Mouse (Mus musculus): ENCODE data around the gene Rad23a.

Rad23a gene

DNA sequence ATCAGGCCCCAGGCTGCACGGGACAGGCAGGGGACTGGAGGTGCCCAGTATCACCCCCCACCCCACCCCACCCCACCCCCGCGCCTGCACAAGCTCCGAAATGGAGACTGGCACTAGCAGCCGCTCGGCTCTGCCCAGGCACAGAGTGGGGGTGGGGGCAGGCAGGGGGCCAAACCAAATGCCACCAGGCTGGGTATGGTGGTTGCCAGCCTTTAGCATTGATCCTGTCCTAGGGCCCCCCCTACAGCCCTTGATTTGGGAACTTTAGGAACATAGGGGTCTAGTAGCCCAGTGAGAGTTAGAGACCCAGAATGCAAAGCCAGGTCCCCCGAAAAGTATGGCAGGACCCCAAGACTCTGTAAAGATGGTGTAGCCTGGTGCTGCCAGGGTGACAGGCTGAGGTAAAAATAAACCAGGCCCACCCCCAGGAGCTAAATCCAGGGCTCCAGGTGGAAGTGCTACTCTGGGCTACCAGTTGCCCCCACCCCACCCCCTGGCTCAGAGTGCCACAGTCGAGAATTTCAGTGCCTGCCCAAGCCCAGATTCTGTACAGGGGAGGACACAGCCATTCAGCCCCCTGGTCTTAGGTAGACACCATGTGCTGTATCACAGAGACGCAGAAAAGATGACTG, 50.5 kb downstream of the Rad23a start:
- CTCF ChIA-PET: interaction anchor here in 3 of 4 experiments (0.6 to 1.9 kb wide), 4 partner anchors 19 to 123 kb away, joined by 3 to 6 read pairs (median 3); no protein-coding TSS in a partner anchor

DNA sequence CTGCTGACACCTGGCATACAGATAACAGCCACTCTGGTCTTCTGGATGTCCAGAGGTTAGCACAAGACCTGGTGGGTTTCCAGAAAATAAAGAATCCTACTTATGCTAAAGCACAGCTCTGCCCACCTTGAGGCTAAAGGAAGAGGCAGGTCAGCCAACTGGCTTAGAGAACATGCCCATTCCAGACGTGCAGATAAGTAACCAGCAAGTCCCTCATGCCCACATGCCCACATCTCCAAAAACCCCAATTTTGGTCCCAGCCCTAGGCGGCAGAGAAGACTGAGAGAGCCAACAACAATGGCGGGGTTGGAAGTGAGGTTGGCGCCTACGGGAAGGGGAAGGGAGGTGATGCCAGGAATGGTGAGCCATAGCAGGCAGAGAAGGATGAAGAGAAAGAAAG, 51.1 kb downstream of the Rad23a start:
- ChIA-PET POLR2A (interaction anchor here in 2 of 4 experiments (0.6 to 4.2 kb wide), 6 partner anchors 9 to 740 kb away, joined by 3 to 15 read pairs (median 4); no protein-coding TSS in a partner anchor), CTCF (interaction anchor here (0.6 to 1.9 kb wide), 8 partner anchors 10 to 122 kb away, joined by 3 to 8 read pairs (median 4); no protein-coding TSS in a partner anchor)

More for the DNA sequence above, 50.5 kb downstream of the Rad23a start:
- POLR2A ChIA-PET: interaction anchor here in 2 of 4 experiments (0.6 to 4.2 kb wide), 4 partner anchors 8 to 740 kb away, joined by 3 to 15 read pairs (median 3); no protein-coding TSS in a partner anchor

DNA sequence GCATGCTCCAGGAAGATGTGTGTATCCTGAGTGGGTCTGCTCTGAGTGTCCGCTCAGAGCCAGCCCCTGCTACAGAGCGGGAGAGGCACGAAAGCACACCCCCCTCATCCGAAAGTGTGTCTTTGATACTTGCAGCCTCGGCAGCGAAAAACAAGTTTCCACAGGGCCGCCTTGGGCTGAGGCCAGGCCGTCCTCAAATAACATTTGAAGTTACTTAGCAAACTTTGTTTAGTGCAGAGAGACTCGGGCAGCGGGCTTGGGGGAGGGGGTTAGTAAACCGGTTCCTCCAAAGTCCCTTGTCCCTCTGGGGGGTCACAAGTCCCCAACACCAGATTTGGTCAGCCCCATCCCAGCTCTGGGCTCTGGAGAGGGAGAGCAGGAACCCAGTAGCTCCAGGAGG, 51.6 kb downstream of the Rad23a start:
- ChIA-PET POLR2A (interaction anchor here in 2 of 4 experiments (0.9 to 4.2 kb wide), 10 partner anchors 9 to 190 kb away, joined by 3 to 15 read pairs (median 3); partner anchors contain the start of genes Junb (in 1 of the 2) and Lyl1 (in 1 of the 2)), CTCF (interaction anchor here (0.6 to 1.9 kb wide), 8 partner anchors 10 to 122 kb away, joined by 3 to 8 read pairs (median 4); no protein-coding TSS in a partner anchor)

DNA sequence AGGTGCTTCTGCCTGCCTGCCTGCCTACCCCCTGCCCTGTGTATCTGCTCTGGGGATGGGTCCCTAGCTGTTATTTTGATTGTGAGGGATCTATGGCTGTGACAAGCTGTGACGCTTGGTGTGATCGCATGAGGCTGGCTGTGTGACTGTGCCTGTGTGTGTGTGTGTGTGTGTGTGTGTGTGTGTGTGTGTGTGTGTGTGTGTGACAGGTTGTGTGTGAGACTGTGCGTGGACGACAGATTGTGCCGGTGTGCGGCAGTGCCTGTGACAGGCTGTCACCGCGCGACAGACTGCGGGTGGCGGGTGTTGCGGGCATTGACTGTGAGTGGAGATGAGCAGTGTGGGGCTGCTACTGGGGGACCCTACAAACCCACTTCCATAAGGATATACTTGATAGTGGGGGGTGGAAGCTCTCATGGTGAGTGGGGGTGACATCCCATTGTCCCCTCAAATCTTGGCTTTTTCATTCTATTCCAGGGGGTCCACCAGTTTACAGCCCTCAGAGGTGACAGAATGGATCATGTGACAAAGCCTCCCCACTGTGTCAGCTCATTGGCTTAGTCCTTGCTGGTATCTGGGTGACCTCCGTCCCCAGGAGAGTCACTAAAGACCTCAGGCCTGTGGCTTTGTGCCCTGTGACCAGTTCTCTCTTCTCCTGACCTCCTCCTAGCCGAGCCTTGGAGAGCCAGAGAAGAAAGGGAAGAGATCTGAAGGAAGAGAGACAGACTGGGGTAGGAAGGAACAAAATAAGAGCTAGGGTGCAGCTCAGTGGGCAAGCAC, 52.8 kb downstream of the Rad23a start:
- POLR2A ChIA-PET: interaction anchor here in 3 of 4 experiments (0.6 to 4.2 kb wide), 19 partner anchors 8 to 106 kb away, joined by 3 to 15 read pairs (median 3); partner anchors contain the start of gene Lyl1 (in 1 of the 3)

DNA sequence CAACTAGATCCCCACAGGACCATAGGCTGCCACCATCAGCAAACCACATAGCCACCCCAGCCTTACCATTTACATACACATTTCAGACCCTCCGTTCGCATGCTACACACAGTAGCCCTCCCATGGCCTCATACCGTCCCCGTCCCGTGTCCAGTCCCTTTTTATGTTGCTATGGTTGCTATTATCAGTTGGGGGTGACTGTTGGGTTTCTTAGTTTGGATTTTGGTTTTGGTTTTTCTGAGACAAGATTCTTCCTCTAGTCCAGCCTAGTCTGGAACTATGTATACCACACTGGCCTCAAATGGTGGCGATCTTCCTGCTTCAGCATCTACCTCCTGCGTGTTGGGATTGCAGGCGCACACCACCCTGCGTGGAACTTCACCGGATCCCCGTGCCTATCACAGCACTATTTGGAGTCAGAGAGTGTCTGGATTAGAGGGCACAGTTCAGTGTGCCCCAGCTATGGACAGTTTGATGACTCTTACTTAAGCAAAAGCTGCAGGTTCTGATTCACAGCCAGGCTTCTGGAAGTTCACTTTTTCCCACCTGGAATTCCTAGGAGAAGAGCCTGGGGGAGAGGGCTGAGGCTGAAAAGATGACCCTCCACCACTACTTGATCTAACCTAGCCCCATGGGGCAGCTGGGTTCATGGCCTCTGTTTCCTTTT, 53.5 kb downstream of the Rad23a start:
- POLR2A ChIA-PET: interaction anchor here in 3 of 4 experiments (0.9 to 4.2 kb wide), 13 partner anchors 11 to 107 kb away, joined by 3 to 15 read pairs (median 4); partner anchors contain the start of genes Farsa (in 1 of the 3) and Gcdh (in 1 of the 3)
- CTCF ChIA-PET: interaction anchor here (0.5 to 1.9 kb wide), 12 partner anchors 11 to 116 kb away, joined by 3 to 5 read pairs (median 4); no protein-coding TSS in a partner anchor

More for the DNA sequence above, 52.8 kb downstream of the Rad23a start:
- CTCF ChIA-PET: interaction anchor here (0.5 to 1.9 kb wide), 16 partner anchors 11 to 115 kb away, joined by 3 to 8 read pairs (median 4); no protein-coding TSS in a partner anchor

DNA sequence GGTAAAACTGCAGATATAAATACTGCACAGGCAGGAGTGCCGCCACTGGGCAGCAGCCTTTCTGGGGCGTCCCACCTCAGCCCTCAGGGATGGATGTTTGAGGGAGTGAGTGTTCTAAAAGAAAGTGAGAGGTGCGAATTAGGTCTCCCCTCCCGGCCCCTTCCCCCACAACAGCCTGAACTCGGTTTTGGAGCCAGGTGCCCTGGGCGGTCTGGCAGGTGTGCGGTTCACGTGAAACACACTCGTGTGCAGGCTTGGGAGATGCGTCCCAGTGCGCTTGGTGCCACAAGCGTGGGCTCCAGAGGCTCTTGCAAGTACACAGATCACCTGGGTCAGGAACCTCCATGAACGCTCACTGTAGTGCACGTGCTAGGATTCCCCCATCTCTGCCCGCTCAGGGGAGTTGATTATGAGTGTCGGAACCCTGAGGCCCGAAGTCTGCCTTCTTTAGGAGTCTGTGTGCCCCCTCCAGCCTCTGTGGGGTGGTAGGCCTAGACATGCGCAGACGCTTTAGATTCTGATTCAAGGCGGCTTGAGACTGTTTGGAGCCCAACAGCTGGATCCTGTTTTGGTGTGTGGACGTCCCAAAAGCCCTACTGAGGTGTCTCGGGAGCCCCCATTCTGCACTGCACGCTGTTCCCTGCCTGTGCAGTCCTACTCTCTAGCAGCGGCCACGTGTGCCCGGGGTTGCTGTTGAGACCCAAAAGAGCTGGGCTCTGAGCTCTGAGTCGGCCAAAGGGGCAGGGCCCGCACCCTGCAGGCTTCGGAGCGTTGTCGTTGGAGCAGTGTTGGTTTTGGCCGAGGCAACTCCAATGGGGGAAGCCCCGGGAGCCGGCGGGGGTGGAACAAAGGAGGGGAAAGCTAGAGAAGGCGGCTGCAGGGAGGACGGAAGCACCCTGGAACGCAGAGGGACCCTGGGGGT, 54.4 kb downstream of the Rad23a start:
- ChIA-PET POLR2A (interaction anchor here (0.6 to 4.2 kb wide), 12 partner anchors 11 to 108 kb away, joined by 3 to 15 read pairs (median 4); partner anchors contain the start of genes Farsa (in 1 of the 4) and Gcdh (in 1 of the 4)), CTCF (interaction anchor here in 2 of 4 experiments (0.8 to 1.9 kb wide), 7 partner anchors 13 to 49 kb away, joined by 3 to 5 read pairs (median 4); no protein-coding TSS in a partner anchor)

DNA sequence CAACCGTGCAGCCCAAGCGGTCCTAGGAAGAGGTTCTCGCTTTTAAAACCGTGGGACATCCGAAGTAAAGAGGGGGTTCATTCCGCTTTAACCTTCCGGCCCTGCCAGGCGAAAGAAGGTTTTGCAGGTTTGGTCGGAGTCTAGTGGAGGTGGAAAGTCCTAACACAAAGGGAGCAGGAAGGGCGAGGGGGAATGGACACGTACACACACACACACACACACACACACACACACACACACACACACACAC, 55.0 kb downstream of the Rad23a start:
- ChIA-PET POLR2A (no interaction called here), CTCF (no interaction called here)

DNA sequence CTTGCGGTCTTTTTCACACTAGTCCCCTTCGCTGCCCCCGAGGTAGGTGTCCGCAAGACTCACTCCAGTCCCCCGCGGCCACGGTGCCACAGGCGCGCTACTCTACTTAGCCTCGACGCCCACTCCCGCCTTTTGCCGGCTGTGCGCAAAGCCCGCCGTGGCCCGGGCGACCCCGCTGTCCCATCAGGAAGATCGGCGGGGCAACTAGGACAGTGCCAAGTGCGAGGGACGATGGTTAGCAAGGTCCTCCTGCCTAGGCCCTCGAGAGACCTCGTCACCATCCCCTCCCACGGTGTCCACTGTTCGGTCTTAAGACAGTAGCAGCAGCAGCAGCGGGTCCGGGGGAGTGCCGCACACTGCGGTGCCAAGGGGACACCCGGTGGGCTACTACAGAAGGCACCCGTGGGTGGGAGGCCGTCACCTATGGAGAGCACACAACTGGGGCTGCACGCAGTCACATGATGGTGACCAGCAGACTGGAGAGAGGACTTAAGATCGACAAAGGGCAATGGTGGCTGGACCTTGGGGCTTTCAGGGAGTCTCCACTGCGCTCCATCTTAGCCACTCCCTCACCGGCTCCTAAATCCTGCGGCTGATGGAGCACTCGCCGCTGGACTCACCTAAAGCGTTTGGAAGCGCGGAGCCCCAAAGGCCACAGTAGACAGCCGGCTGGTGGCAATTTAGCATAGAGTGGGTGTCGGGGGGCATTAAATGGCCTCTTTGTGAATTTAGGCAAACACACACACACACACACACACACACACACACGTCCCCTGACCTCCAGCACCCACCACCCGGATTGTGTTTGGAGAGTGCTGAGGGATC, 55.6 kb downstream of the Rad23a start:
- ChIA-PET POLR2A (no interaction called here), CTCF (no interaction called here)

Measured in embryonic stem cell, embryonic (primary cell).